ENCODE assay signal across 8 mouse cellular contexts in genomic region chr3:51796219-51796828, GRCm38 (mm10).
DNase-seq lines count a peak whose midpoint lies in the region; ATAC-seq and TF ChIP-seq lines count a peak whose summit lies in the region.

No protein-coding gene starts in this region.

- TF ChIP-seq CTCF in layer of hippocampus, adult 2 months (conservative IDR thresholded peaks at IDR 0.05), result no peak

- H3K9ac ChIP-seq in embryonic facial prominence, embryonic 15.5 days, result no peak overlapping the region

- no peak for ATAC-seq in embryonic facial prominence, embryonic 15.5 days (ENCODE audit: insufficient number of reproducible peaks, low FRiP score, low TSS enrichment, low read depth)
- peak; percentile 37 to 51; a peak in 1 of 4 replicates for ATAC-seq in hematopoietic stem cell, adult 5-6 weeks (replicated peaks in 1 of 2; ENCODE audit: insufficient read depth in 1 of 2, low FRiP score in 2 of 2, low TSS enrichment in 1 of 2, low read depth in 1 of 2, poor library complexity in 2 of 2, severe bottlenecking in 2 of 2)
- ATAC-seq in megakaryocyte, adult 5-6 weeks (ENCODE audit: poor library complexity, severe bottlenecking), result peak; percentile 60

- H3K27ac ChIP-seq in embryonic facial prominence, embryonic 15.5 days (replicated peaks), result no peak overlapping the region
- peak overlapping the region; percentile 62 for H3K27ac ChIP-seq in layer of hippocampus, adult 2 months

- no peaks in the 10 kb centered on the region for H3K36me3 ChIP-seq in embryonic facial prominence, embryonic 15.5 days
- H3K36me3 ChIP-seq in splenic B cell, adult 2 months (ENCODE audit: control insufficient read depth, insufficient read depth, low read length, poor library complexity, severe bottlenecking), result no peaks in the 10 kb centered on the region

- H3K27me3 ChIP-seq in embryonic facial prominence, embryonic 15.5 days, result no peaks in the 10 kb centered on the region
- no peaks in the 10 kb centered on the region for H3K27me3 ChIP-seq in splenic B cell, adult 2 months (ENCODE audit: control insufficient read depth, insufficient read depth, low read length, poor library complexity, severe bottlenecking)

- H3K4me2 ChIP-seq in embryonic facial prominence, embryonic 15.5 days (replicated peaks), result peak overlapping the region; percentile 11; the same call in 1 of the 2 replicates

- 66% methylated on average over 12 of the region's 12 CpGs for WGBS in embryonic facial prominence, embryonic 15.5 days

- DNase-seq in B cell, adult 2 months, result peak; percentile 47 to 52
- DNase-seq in adrenal gland, postnatal 14 days, result peak; percentile 65
- peak; percentile 25 to 55 for DNase-seq in layer of hippocampus, adult 2 months (ENCODE audit: low spot score in 2 of 2)
- DNase-seq in splenic B cell, adult 2 months (ENCODE audit: low read depth, low spot score), result peak; percentile 70
- no peak for DNase-seq in left cerebral cortex, adult 8-10 months (ENCODE audit: low spot score in 2 of 2)

- no peaks in the 10 kb centered on the region for H3K9me3 ChIP-seq in embryonic facial prominence, embryonic 15.5 days (replicated peaks)

- H3K4me3 ChIP-seq in embryonic facial prominence, embryonic 15.5 days (replicated peaks), result no peak overlapping the region
- peak overlapping the region; percentile 37 for H3K4me3 ChIP-seq in layer of hippocampus, adult 2 months

- H3K4me1 ChIP-seq in embryonic facial prominence, embryonic 15.5 days, result peaks cover 6% of the 10 kb centered on the region

Comparison
In these comparisons a context has a peak if more than half of its experiments do, and no peak if none do; other contexts are left out.
1. DNase-seq: peak in B cell, adult 2 months (2 of 2), adrenal gland, postnatal 14 days (single experiment), layer of hippocampus, adult 2 months (2 of 2) and splenic B cell, adult 2 months (single experiment); none in left cerebral cortex, adult 8-10 months (0 of 2).